Mouse (Mus musculus) left cerebral cortex, postnatal 4 days (tissue): ENCODE measurements at regions not wholly inside any gene's neighbourhood (a gene's known extent, or its start where the extent isn't known, plus 50 kb on each side); places are given as distances from the start of the nearest gene placed in this dataset.
"Not testable (repeated sequence)": the region's sequence is repeated elsewhere in the genome, so short reads cannot be mapped to it uniquely, and the experiment has no call there.

ENCODE experiments used
- DNase-seq: peaks from one replicate; pipeline ENCODE4 v3.0.0-alpha.2; 2022
- intact Hi-C: fragments of 180-260 bp; cut with DNase I; formaldehyde crosslinking; loops from one replicate; pipeline ENCODE4 v1.15.1; 2025

DNA sequence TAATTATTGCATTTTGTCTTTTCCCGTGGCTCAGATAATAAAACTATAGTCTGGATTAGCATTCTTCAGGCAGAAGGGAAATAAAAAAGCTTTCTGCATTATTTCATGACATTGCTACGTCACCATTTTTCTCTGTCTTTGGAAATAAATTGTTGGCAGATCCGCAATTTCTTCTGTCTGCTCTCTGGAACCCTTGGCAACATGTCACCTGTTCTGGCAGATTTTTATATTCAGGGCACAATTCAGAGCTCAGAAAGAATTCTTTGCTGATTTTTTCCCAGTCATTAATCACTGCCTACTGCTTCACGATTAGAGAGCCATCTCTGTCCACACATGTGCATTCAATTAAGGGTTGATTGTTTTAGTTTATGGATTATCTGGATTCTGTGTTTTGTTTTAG, 460.5 kb downstream of the Cdh8 start:
- intact Hi-C loops = no loop called here
- no peak for DNase-seq

GRCm38 (mm10) chr8:98913159-98913777, 503.0 kb downstream of the Cdh8 start:
- no peak for DNase-seq
- intact Hi-C loops = no loop called here

- intact Hi-C loops = no loop called here
- no peak for DNase-seq
Observed at GRCm38 (mm10) chr8:98893331-98893730, 522.9 kb downstream of the Cdh8 start.

DNA sequence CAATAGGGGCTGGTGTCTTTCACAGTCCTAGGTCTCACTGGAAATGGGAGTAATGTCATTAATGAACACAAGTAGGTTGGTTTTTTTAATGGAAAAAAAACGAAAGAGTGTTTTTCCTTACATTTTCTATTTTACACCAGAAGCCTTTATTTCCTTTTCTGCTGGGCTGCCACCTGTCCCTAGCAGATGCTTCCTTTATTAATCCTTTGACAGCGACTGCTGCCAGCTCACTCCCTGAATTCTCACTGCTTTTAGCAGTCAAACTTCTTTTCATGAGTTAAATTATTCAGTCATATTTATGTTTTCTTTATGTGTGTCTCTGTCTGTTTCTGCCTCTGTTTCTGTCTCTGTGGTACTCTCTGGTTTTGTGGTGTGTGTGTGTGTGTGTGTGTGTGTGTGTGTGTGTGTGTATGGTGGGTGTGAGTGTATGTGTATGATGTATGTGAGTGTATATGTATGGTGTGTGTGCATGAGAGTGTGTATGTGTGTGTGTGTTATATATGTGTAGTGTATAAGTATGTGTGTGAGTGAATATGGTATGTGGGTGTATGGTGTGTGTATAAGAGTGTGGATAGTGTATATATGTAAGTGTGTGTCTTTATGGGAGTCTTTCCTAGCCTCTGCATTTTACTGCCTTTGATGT, 554.5 kb downstream of the Cdh8 start:
- peak; percentile 28 for DNase-seq
- intact Hi-C loops = no loop called here

DNA sequence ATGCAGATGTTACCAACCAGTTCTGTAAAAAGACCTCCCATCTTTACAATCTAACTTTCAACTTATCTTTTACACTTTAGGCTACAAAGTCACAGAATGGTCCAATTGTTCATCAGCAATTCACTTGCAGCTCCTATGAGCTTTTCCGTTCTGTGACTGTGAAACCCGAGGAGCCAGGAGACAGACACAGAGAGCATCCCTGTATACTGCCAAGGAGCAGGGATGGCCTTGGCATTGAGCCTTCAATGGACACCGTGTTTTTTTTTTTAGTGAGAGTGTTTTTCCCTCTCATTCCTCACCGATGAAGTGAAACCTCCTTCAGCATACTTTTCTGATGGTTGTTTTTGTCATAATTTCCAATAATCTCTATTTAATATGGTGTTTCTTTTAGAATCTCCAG, 555.1 kb downstream of the Cdh8 start:
- intact Hi-C loops = no loop called here
- peak; percentile 64 for DNase-seq

GRCm38 (mm10) chr8:98860416-98860815, 555.9 kb downstream of the Cdh8 start:
- intact Hi-C loops = no loop called here
- DNase-seq = no peak

GRCm38 (mm10) chr8:98829515-98829914, 586.8 kb downstream of the Cdh8 start:
- intact Hi-C loops = no loop called here
- DNase-seq = no peak

- peak; percentile 70 for DNase-seq
- intact Hi-C loops = no loop called here
Observed at GRCm38 (mm10) chr8:98829006-98829405, 587.3 kb downstream of the Cdh8 start.

DNA sequence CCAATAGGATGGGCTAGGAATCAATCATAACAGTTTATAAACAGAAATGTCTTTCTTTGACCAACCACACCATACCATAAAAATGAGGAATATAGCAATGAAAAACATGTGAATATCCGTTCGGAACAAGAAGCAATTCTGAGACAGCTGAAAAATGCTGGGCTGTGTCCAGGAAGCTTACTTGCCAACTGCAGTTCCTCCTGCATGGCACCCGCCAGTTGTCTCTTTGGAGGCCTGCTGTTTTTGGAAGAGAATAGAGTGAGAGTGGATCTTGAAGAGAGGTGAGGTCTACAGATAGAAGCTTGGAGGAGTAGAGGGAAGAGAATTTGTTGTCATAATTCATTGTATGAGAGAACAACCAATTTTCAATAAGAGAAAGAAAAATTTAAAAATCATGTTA, 604.3 kb downstream of the Cdh8 start:
- intact Hi-C loops = no loop called here
- peak; percentile 74 for DNase-seq

DNA sequence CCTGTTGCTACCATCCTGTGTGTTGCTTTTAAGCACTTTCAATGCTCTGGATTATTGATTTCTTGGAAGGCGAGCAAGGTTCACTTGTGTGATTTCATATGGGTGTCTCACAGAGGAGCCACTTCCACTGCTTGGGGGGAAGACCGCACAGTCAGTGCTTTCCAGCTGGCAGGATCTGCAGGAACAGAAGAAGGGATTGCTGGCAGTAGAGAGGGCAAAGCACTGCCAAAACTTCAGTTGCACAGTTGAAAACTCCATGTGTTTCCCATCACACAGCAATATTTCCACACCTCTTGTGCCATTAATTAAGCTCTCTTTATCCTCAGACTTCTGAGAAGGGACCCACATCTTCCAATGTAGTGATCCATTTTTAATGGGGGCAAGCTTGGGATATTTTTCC, 618.8 kb downstream of the Cdh8 start:
- DNase-seq = peak; percentile 70
- intact Hi-C loops = no loop called here

- peak; percentile 39 for DNase-seq
- intact Hi-C loops = no loop called here
Observed at GRCm38 (mm10) chr8:98767036-98767435, 649.2 kb downstream of the Cdh8 start.

- no peak for DNase-seq
- intact Hi-C loops = no loop called here
Observed at GRCm38 (mm10) chr8:98756596-98756995, 659.7 kb downstream of the Cdh8 start.

GRCm38 (mm10) chr8:98755795-98756194, 660.5 kb downstream of the Cdh8 start:
- intact Hi-C loops = no loop called here
- no peak for DNase-seq

GRCm38 (mm10) chr8:98752367-98752766, 663.9 kb downstream of the Cdh8 start:
- peak; percentile 41 for DNase-seq
- intact Hi-C loops = no loop called here

DNA sequence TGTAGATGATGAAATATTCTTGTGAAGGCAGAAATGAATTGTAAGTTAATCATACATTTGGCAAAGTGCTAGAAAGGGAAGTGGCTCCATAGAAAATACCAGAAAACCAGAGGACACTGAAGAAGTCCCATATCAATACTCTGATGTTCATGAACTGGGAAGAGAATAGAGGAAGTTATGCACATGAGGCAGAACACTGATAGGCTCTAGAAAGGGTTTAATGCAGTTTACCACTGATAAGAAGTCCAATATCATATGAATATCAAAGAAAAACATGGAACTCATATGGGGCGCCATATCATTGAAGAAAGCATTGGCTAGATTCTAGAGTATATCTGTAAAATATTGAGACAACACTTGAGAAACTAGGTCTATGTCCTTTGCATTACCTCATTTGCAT, 708.5 kb downstream of the Cdh8 start:
- intact Hi-C loops = no loop called here
- no peak for DNase-seq

- intact Hi-C loops = no loop called here
- DNase-seq = no peak
Observed at GRCm38 (mm10) chr8:98706122-98706521, 710.1 kb downstream of the Cdh8 start.

DNA sequence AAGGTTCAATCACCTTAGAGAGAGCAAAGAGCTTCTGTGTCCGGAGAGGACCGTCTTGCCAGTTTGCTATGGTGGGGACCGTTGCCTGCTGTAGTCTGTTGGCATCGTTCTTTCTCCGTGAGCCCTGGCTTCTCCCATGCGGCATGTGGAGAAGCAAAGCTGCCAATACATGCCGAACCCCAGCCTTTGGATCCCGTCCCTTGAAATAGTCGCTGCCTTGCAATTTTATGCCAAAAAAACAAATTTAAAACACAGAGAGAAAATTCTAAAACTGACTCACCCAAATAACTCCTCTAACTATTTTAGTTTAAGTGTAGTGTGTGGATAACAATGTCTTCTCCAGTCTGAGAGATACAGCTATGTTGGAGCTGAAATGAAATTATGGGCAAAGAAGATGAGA, 731.1 kb downstream of the Cdh8 start:
- intact Hi-C loops = no loop called here
- peak; percentile 45 for DNase-seq

GRCm38 (mm10) chr8:98684531-98684930, 731.7 kb downstream of the Cdh8 start:
- DNase-seq = no peak
- intact Hi-C loops = no loop called here

GRCm38 (mm10) chr8:98680065-98680464, 736.2 kb downstream of the Cdh8 start:
- intact Hi-C loops = no loop called here
- no peak for DNase-seq

- intact Hi-C loops = no loop called here
- DNase-seq = no peak
Observed at GRCm38 (mm10) chr8:98659287-98659686, 757.0 kb downstream of the Cdh8 start.

- DNase-seq, intact Hi-C loops: not testable (repeated sequence)
Observed at GRCm38 (mm10) chr8:98652316-98652715, 764.0 kb downstream of the Cdh8 start.

- DNase-seq = no peak
- intact Hi-C loops = no loop called here
Observed at GRCm38 (mm10) chr8:98651010-98651409, 765.3 kb downstream of the Cdh8 start.

DNA sequence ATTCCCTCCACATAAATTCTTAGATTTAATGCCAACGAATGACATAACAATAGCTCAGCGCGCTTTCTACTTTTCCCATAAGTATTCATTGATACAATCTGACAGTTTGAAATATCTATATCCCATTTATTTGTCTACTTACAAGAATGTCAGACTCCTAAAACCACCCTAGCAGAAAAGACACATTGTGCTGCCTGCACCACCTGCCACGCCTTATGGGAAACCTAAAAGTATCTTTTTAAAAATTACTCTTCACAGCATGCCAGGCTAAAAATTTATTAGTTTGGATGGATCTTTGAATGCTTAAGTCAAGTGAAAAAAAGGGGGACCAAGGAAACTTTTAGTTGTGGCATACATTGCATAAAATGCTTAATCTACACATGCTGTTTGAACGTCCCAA, 788.1 kb downstream of the Cdh8 start:
- intact Hi-C loops = no loop called here
- DNase-seq = no peak
